Mouse (Mus musculus) heart, postnatal 0 days (tissue): ENCODE measurements at regions not wholly inside any gene's neighbourhood (a gene's known extent, or its start where the extent isn't known, plus 50 kb on each side); places are given as distances from the start of the nearest gene placed in this dataset.

Experiments used
- CTCF ChIP-seq: IDR thresholded peaks from 2 replicates; pipeline ENCODE4 v1.5.1; 2016; ENCODE audit warnings: antibody characterized with exemption, control low read depth, low read depth
- EP300 ChIP-seq: IDR thresholded peaks from 2 replicates; pipeline ENCODE4 v1.6.1; 2016; ENCODE audit warnings: antibody characterized with exemption, low read depth

DNA sequence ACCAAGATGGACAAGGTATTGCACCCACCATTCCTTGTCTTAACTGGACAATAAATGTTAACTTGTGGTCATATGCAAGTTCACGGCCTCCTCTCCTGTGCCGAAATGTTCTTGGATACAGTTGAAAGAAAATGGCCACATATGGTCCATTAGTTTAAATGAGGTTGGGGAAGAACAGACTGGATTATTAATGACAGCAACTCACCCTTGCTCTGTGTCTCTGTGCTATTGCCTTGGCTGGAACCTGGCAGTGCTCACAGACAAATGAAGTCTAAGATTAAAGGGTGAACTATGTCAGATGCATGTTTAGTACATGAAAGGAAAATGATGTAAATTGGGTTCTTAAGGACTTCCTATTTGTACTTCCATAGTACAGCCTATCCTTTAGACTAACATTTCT is 641.9 kb upstream of the Intu start:
- TF ChIP-seq CTCF (no peak), EP300 (no peak)
